Mouse (Mus musculus) E14TG2a.4 (cell line): Measurements from ENCODE around the gene Sp3.
"Not testable (repeated sequence)": the region's sequence is repeated elsewhere in the genome, so short reads cannot be mapped to it uniquely, and the experiment has no call there.

ENCODE experiments used
- H3K27me3 ChIP-seq: 2 replicates; pipeline ENCODE4 v1.6.1; 2014; ENCODE audit warnings: low read length, control low read depth; ENCODE audit not compliant: insufficient read depth
- H3K36me3 ChIP-seq: 2 replicates; pipeline ENCODE4 v1.6.1; 2014; ENCODE audit warnings: low read length, control low read depth; ENCODE audit not compliant: insufficient read depth
- H3K4me1 ChIP-seq: replicated peaks from 2 replicates; pipeline ENCODE4 v1.6.1; 2014; ENCODE audit warnings: low read depth, low read length, control low read depth
- H3K4me3 ChIP-seq: replicated peaks from 2 replicates; pipeline ENCODE4 v1.5.1; 2014; ENCODE audit warnings: mild to moderate bottlenecking, low read length
- H3K9me3 ChIP-seq: 2 replicates; pipeline ENCODE4 v1.6.1; 2014; ENCODE audit warnings: low read length, control low read depth
- CTCF ChIP-seq: conservative IDR thresholded peaks from 2 replicates; pipeline ENCODE4 v1.5.1; 2014; ENCODE audit warnings: low read length
- NANOG ChIP-seq: IDR thresholded peaks from 2 replicates; pipeline ENCODE4 v1.6.1; 2014; ENCODE audit warnings: borderline replicate concordance, low read length, mixed read lengths
- POU5F1 ChIP-seq: IDR thresholded peaks from 2 replicates; pipeline ENCODE4 v1.6.1; 2014; ENCODE audit warnings: low read length, borderline replicate concordance

Gene Sp3

GRCm38 (mm10) chr2:72997586-72997985, 17.3 kb upstream of the Sp3 start:
- H3K9me3 ChIP-seq, result no peaks in the 10 kb centered on the region
- TF ChIP-seq NANOG (no peak), CTCF (no peak), POU5F1 (no peak)

GRCm38 (mm10) chr2:72996808-72997378, 16.6 kb upstream of the Sp3 start:
- Histone ChIP-seq H3K27me3 (no peaks in the 10 kb centered on the region), H3K36me3 (no peaks in the 10 kb centered on the region), H3K4me1 (peaks cover 56% of the 10 kb centered on the region), H3K9me3 (no peaks in the 10 kb centered on the region), H3K4me3 (no peak overlapping the region)
- no peak for TF ChIP-seq NANOG
- no peak for TF ChIP-seq POU5F1
- TF ChIP-seq CTCF, result no peak

More at GRCm38 (mm10) chr2:72997586-72997985, 17.3 kb upstream of the Sp3 start:
- Histone ChIP-seq H3K4me1 (peaks cover 60% of the 10 kb centered on the region), H3K36me3 (no peaks in the 10 kb centered on the region), H3K4me3 (no peak overlapping the region), H3K27me3 (no peaks in the 10 kb centered on the region)

GRCm38 (mm10) chr2:72995346-72996097, 15.3 kb upstream of the Sp3 start:
- H3K27me3 ChIP-seq, result no peaks in the 10 kb centered on the region
- no peaks in the 10 kb centered on the region for H3K9me3 ChIP-seq
- H3K4me1 ChIP-seq, result peaks cover 62% of the 10 kb centered on the region
- H3K36me3 ChIP-seq, result no peaks in the 10 kb centered on the region
- TF ChIP-seq POU5F1, result no peak
- no peak for TF ChIP-seq NANOG
- TF ChIP-seq CTCF, result no peak
- peak overlapping the region; percentile 53 for H3K4me3 ChIP-seq

- Histone ChIP-seq H3K27me3 (no peaks in the 10 kb centered on the region), H3K4me1 (peaks cover 62% of the 10 kb centered on the region), H3K36me3 (peaks cover 4% of the 10 kb centered on the region), H3K9me3 (peaks cover 8% of the 10 kb centered on the region), H3K4me3 (no peak overlapping the region)
- no peak for TF ChIP-seq POU5F1
- no peak for TF ChIP-seq CTCF
- no peak for TF ChIP-seq NANOG
Measured at GRCm38 (mm10) chr2:72994165-72994564, 13.9 kb upstream of the Sp3 start.

GRCm38 (mm10) chr2:72992497-72992896, 12.3 kb upstream of the Sp3 start:
- TF ChIP-seq NANOG, result no peak
- TF ChIP-seq CTCF, result no peak
- no peak for TF ChIP-seq POU5F1
- H3K36me3 ChIP-seq, result peaks cover 17% of the 10 kb centered on the region
- H3K4me3 ChIP-seq, result peak overlapping the region; percentile 37; the same call in 1 of the 2 replicates
- H3K27me3 ChIP-seq, result no peaks in the 10 kb centered on the region
- H3K9me3 ChIP-seq, result peaks cover 24% of the 10 kb centered on the region
- H3K4me1 ChIP-seq, result peaks cover 51% of the 10 kb centered on the region

- H3K36me3 ChIP-seq, result peaks cover 17% of the 10 kb centered on the region
- not testable (repeated sequence) for H3K4me3 ChIP-seq, H3K27me3 ChIP-seq
- peaks cover 42% of the 10 kb centered on the region for H3K4me1 ChIP-seq
- peaks cover 24% of the 10 kb centered on the region for H3K9me3 ChIP-seq
Measured at GRCm38 (mm10) chr2:72988945-72989344, 8.7 kb upstream of the Sp3 start.

GRCm38 (mm10) chr2:72986616-72987015, 6.4 kb upstream of the Sp3 start, which contains the start of gene Gm11084:
Gene Gm11084 (minus strand): TSS chr2:72986716.
- no peaks in the 10 kb centered on the region for H3K27me3 ChIP-seq
- TF ChIP-seq NANOG, result no peak
- peaks cover 46% of the 10 kb centered on the region for H3K4me1 ChIP-seq
- H3K9me3 ChIP-seq, result peaks cover 24% of the 10 kb centered on the region
- H3K4me3 ChIP-seq, result peak within 1 kb of the TSS; percentile 27; the same call in 1 of the 2 replicates
- H3K36me3 ChIP-seq, result peaks cover 17% of the 10 kb centered on the region

- peaks cover 46% of the 10 kb centered on the region for H3K4me1 ChIP-seq
- peak overlapping the region; percentile 27; the same call in 1 of the 2 replicates for H3K4me3 ChIP-seq
- peaks cover 24% of the 10 kb centered on the region for H3K9me3 ChIP-seq
- H3K27me3 ChIP-seq, result no peaks in the 10 kb centered on the region
- TF ChIP-seq NANOG, result peak; percentile 17; the same call in 1 of the 2 replicates
- peak; percentile 25; the same call in 1 of the 2 replicates for TF ChIP-seq POU5F1
- TF ChIP-seq CTCF, result no peak
- peaks cover 17% of the 10 kb centered on the region for H3K36me3 ChIP-seq
Measured at GRCm38 (mm10) chr2:72985516-72985915, 5.3 kb upstream of the Sp3 start.
